Mouse (Mus musculus): Measurements from ENCODE around the gene Cask. TPM values are rescaled to one million over a fixed set of nuclear protein-coding genes. Genes with fewer than 3 reads are reported as not detected.

Cask gene
- 15.6 and 17.4 TPM in 2 replicates for polyA plus RNA-seq (2015; fragmentation: Nextera tagmentation; extraction: Ambion mirVana)

GRCm38 (mm10) chrX:13851285-13851684 lies at the start of gene Cask:
Gene Cask, minus strand, starts transcription at chrX:13851367.
- Histone ChIP-seq H3K9ac (no peak within 1 kb of the TSS), H3K9me3 (replicated peaks) (no peaks in the 10 kb centered on the region), H3K4me2 (no peak within 1 kb of the TSS), H3K4me3 (replicated peaks) (no peak within 1 kb of the TSS), H3K27me3 (no peaks in the 10 kb centered on the region), H3K27ac (no peak within 1 kb of the TSS), H3K4me1 (no peaks in the 10 kb centered on the region), H3K36me3 (no peaks in the 10 kb centered on the region)
- ATAC-seq (replicated peaks; ENCODE audit: low FRiP score) = no peak
- 51% methylated on average over 4 of the region's 4 CpGs for WGBS

GRCm38 (mm10) chrX:13889976-13890375 lies 38.8 kb upstream of the Cask start:
- WGBS = 83% methylated on average over 2 of the region's 2 CpGs
- no peak for ATAC-seq (replicated peaks; ENCODE audit: low FRiP score)
- Histone ChIP-seq H3K4me2 (no peak overlapping the region), H3K4me3 (replicated peaks) (no peak overlapping the region), H3K9ac (no peak overlapping the region), H3K4me1 (no peaks in the 10 kb centered on the region), H3K9me3 (replicated peaks) (no peaks in the 10 kb centered on the region), H3K27me3 (no peaks in the 10 kb centered on the region), H3K36me3 (no peaks in the 10 kb centered on the region), H3K27ac (no peak overlapping the region)

GRCm38 (mm10) chrX:13884348-13884747 lies 33.2 kb upstream of the Cask start:
- Histone ChIP-seq H3K27me3 (no peaks in the 10 kb centered on the region), H3K4me1 (no peaks in the 10 kb centered on the region), H3K27ac (no peak overlapping the region), H3K9me3 (replicated peaks) (no peaks in the 10 kb centered on the region), H3K9ac (no peak overlapping the region), H3K4me2 (no peak overlapping the region), H3K4me3 (replicated peaks) (no peak overlapping the region), H3K36me3 (no peaks in the 10 kb centered on the region)
- 85% methylated on average over 1 of the region's 1 CpGs for WGBS
- ATAC-seq (replicated peaks; ENCODE audit: low FRiP score) = no peak

- Histone ChIP-seq H3K36me3 (no peaks in the 10 kb centered on the region), H3K4me2 (no peak overlapping the region), H3K4me3 (replicated peaks) (no peak overlapping the region), H3K9me3 (replicated peaks) (no peaks in the 10 kb centered on the region), H3K27me3 (no peaks in the 10 kb centered on the region), H3K27ac (no peak overlapping the region), H3K4me1 (no peaks in the 10 kb centered on the region), H3K9ac (no peak overlapping the region)
- WGBS = 10% methylated on average over 6 of the region's 6 CpGs
- ATAC-seq (replicated peaks; ENCODE audit: low FRiP score) = no peak
Measured at GRCm38 (mm10) chrX:13881969-13882368, 30.8 kb upstream of the Cask start.

- no peak overlapping the region for H3K4me2 ChIP-seq
- H3K9ac ChIP-seq = no peak overlapping the region
Measured at GRCm38 (mm10) chrX:13860145-13860544, 9.0 kb upstream of the Cask start.

GRCm38 (mm10) chrX:13859051-13859450 lies 7.9 kb upstream of the Cask start:
- 88% methylated on average over 8 of the region's 9 CpGs for WGBS
- no peak overlapping the region for H3K9ac ChIP-seq
- no peaks in the 10 kb centered on the region for H3K36me3 ChIP-seq
- no peak for ATAC-seq (replicated peaks; ENCODE audit: low FRiP score)
- H3K9me3 ChIP-seq (replicated peaks) = no peaks in the 10 kb centered on the region
- no peak overlapping the region for H3K4me3 ChIP-seq (replicated peaks)
- no peak overlapping the region for H3K4me2 ChIP-seq
- H3K27me3 ChIP-seq = no peaks in the 10 kb centered on the region
- no peaks in the 10 kb centered on the region for H3K4me1 ChIP-seq
- no peak overlapping the region for H3K27ac ChIP-seq

More at GRCm38 (mm10) chrX:13860145-13860544, 9.0 kb upstream of the Cask start:
- Histone ChIP-seq H3K27me3 (no peaks in the 10 kb centered on the region), H3K36me3 (no peaks in the 10 kb centered on the region), H3K4me3 (replicated peaks) (no peak overlapping the region), H3K4me1 (no peaks in the 10 kb centered on the region), H3K27ac (no peak overlapping the region), H3K9me3 (replicated peaks) (no peaks in the 10 kb centered on the region)
- WGBS = 85% methylated on average over 4 of the region's 4 CpGs
- no peak for ATAC-seq (replicated peaks; ENCODE audit: low FRiP score)

- Histone ChIP-seq H3K27ac (no peak overlapping the region), H3K9ac (no peak overlapping the region), H3K9me3 (replicated peaks) (no peaks in the 10 kb centered on the region), H3K4me1 (no peaks in the 10 kb centered on the region), H3K4me3 (replicated peaks) (no peak overlapping the region), H3K36me3 (no peaks in the 10 kb centered on the region), H3K27me3 (no peaks in the 10 kb centered on the region), H3K4me2 (no peak overlapping the region)
- no peak for ATAC-seq (replicated peaks; ENCODE audit: low FRiP score)
- 90% methylated on average over 1 of the region's 1 CpGs for WGBS
Measured at GRCm38 (mm10) chrX:13848473-13848872, 2.7 kb downstream of the Cask start.

- ATAC-seq (replicated peaks; ENCODE audit: low FRiP score) = no peak
- Histone ChIP-seq H3K36me3 (no peaks in the 10 kb centered on the region), H3K27me3 (no peaks in the 10 kb centered on the region), H3K9me3 (replicated peaks) (no peaks in the 10 kb centered on the region), H3K4me3 (replicated peaks) (peak overlapping the region; percentile 61), H3K4me1 (no peaks in the 10 kb centered on the region), H3K27ac (peak overlapping the region; percentile 78), H3K9ac (peak overlapping the region; percentile 45), H3K4me2 (peak overlapping the region; percentile 59)
- WGBS = 15% methylated on average over 7 of the region's 7 CpGs
Measured at GRCm38 (mm10) chrX:13847502-13847851, 3.7 kb downstream of the Cask start.

- Histone ChIP-seq H3K36me3 (no peaks in the 10 kb centered on the region), H3K4me2 (peak overlapping the region; percentile 59), H3K9ac (peak overlapping the region; percentile 72), H3K9me3 (replicated peaks) (no peaks in the 10 kb centered on the region), H3K27ac (peak overlapping the region; percentile 88), H3K4me1 (no peaks in the 10 kb centered on the region), H3K27me3 (no peaks in the 10 kb centered on the region), H3K4me3 (replicated peaks) (peak overlapping the region; percentile 61)
- 24% methylated on average over 52 of the region's 59 CpGs for WGBS
- ATAC-seq (replicated peaks; ENCODE audit: low FRiP score) = peak; percentile 91
Measured at GRCm38 (mm10) chrX:13846653-13847501, 4.3 kb downstream of the Cask start.

- H3K9ac ChIP-seq = peak overlapping the region; percentile 72
- H3K27me3 ChIP-seq = no peaks in the 10 kb centered on the region
- H3K36me3 ChIP-seq = no peaks in the 10 kb centered on the region
- no peaks in the 10 kb centered on the region for H3K4me1 ChIP-seq
- H3K27ac ChIP-seq = peak overlapping the region; percentile 88
- peak overlapping the region; percentile 59 for H3K4me2 ChIP-seq
- 19% methylated on average over 77 of the region's 100 CpGs for WGBS
- no peaks in the 10 kb centered on the region for H3K9me3 ChIP-seq (replicated peaks)
- peak overlapping the region; percentile 61 for H3K4me3 ChIP-seq (replicated peaks)
- ATAC-seq (replicated peaks; ENCODE audit: low FRiP score) = peak; percentile 90
Measured at GRCm38 (mm10) chrX:13845858-13846652, 5.1 kb downstream of the Cask start.

- Histone ChIP-seq H3K36me3 (no peaks in the 10 kb centered on the region), H3K4me2 (peak overlapping the region; percentile 59), H3K4me3 (replicated peaks) (peak overlapping the region; percentile 61), H3K27me3 (no peaks in the 10 kb centered on the region), H3K4me1 (no peaks in the 10 kb centered on the region), H3K9ac (peak overlapping the region; percentile 72), H3K27ac (peak overlapping the region; percentile 88), H3K9me3 (replicated peaks) (no peaks in the 10 kb centered on the region)
- 24% methylated on average over 22 of the region's 22 CpGs for WGBS
- 0 out of 2 replicates have a peak, but pooled peaks have one; percentile 14 for ATAC-seq (replicated peaks; ENCODE audit: low FRiP score)
Measured at GRCm38 (mm10) chrX:13845141-13845857, 5.9 kb downstream of the Cask start.

GRCm38 (mm10) chrX:13822792-13823191 lies 28.4 kb downstream of the Cask start:
- Histone ChIP-seq H3K4me3 (replicated peaks) (no peak overlapping the region), H3K4me2 (no peak overlapping the region), H3K36me3 (no peaks in the 10 kb centered on the region), H3K9me3 (replicated peaks) (no peaks in the 10 kb centered on the region), H3K9ac (no peak overlapping the region), H3K27me3 (no peaks in the 10 kb centered on the region), H3K4me1 (no peaks in the 10 kb centered on the region), H3K27ac (no peak overlapping the region)
- ATAC-seq (replicated peaks; ENCODE audit: low FRiP score) = no peak
- 61% methylated on average over 1 of the region's 1 CpGs for WGBS

All from kidney, embryonic 15.5 days (tissue).